Mouse (Mus musculus) erythroblast, embryonic 14.5 days (primary cell): ENCODE data around the gene Tmpo.

Source experiments
- GATA1 ChIP-seq: IDR thresholded peaks from 2 replicates; pipeline ENCODE4 v1.6.1; 2012; ENCODE audit warnings: low read length, inconsistent platforms, mixed read lengths
- TAL1 ChIP-seq: IDR thresholded peaks from 3 replicates; pipeline ENCODE4 v1.6.1; 2012; ENCODE audit warnings: low read length, inconsistent platforms, mixed read lengths

- no peak for TF ChIP-seq TAL1
- TF ChIP-seq GATA1, result no peak
Observed at GRCm38 (mm10) chr10:91205632-91206031, 24.5 kb upstream of the Tmpo start.
